Mouse (Mus musculus) heart, postnatal 0 days (tissue): ENCODE results near the gene Oip5. TPM values are rescaled to one million over a fixed set of nuclear protein-coding genes. Genes with fewer than 3 reads are reported as not detected.
A peak's percentile ranks its signal among the peaks of the same experiment; 100 is the strongest.
"Not testable (repeated sequence)": the region's sequence is repeated elsewhere in the genome, so short reads cannot be mapped to it uniquely, and the experiment has no call there.

Experiments
- ATAC-seq: fragments of 200-750 bp; cut with Nextera tagmentation; 2 replicates; pipeline ENCODE4 v1.8.0; 2017; ENCODE audit warnings: low read depth, moderate number of reproducible peaks, moderate library complexity; ENCODE audit not compliant: insufficient read depth
- DNase-seq: peaks from one replicate; pipeline ENCODE4 v3.0.0-alpha.2; 2016; ENCODE audit warnings: low spot score
- H3K27ac ChIP-seq: fragments of 300-500 bp; sonication (generic); 2 replicates; pipeline ENCODE4 v1.5.1; 2014; ENCODE audit warnings: low read depth, mild to moderate bottlenecking
- H3K27me3 ChIP-seq: fragments of 300-500 bp; sonication (generic); 2 replicates; pipeline ENCODE4 v1.6.1; 2014; ENCODE audit warnings: low read length, mixed read lengths; ENCODE audit not compliant: control insufficient read depth, insufficient read depth
- H3K36me3 ChIP-seq: fragments of 300-500 bp; sonication (generic); replicated peaks from 2 replicates; pipeline ENCODE4 v1.6.1; 2014; ENCODE audit warnings: low read length, mixed read lengths; ENCODE audit not compliant: control insufficient read depth, insufficient read depth
- H3K4me1 ChIP-seq: fragments of 300-500 bp; sonication (generic); 2 replicates; pipeline ENCODE4 v1.6.1; 2014; ENCODE audit warnings: antibody characterized with exemption; ENCODE audit not compliant: control insufficient read depth, insufficient read depth
- H3K4me2 ChIP-seq: fragments of 300-500 bp; sonication (generic); 2 replicates; pipeline ENCODE4 v1.6.1; 2014; ENCODE audit warnings: low read depth, mild to moderate bottlenecking, low read length, moderate library complexity
- H3K4me3 ChIP-seq: fragments of 300-500 bp; sonication (generic); 2 replicates; pipeline ENCODE4 v1.5.1; 2014; ENCODE audit warnings: low read depth, low read length
- H3K9ac ChIP-seq: fragments of 300-500 bp; sonication (generic); replicated peaks from 2 replicates; pipeline ENCODE4 v1.6.1; 2014; ENCODE audit warnings: low read depth, low read length, mixed read lengths
- H3K9me3 ChIP-seq: fragments of 300-500 bp; sonication (generic); replicated peaks from 2 replicates; pipeline ENCODE4 v1.6.1; 2016; ENCODE audit warnings: low read length; ENCODE audit not compliant: control insufficient read depth
- CTCF ChIP-seq: IDR thresholded peaks from 2 replicates; pipeline ENCODE4 v1.5.1; 2016; ENCODE audit warnings: antibody characterized with exemption, control low read depth, low read depth
- EP300 ChIP-seq: IDR thresholded peaks from 2 replicates; pipeline ENCODE4 v1.6.1; 2016; ENCODE audit warnings: antibody characterized with exemption, low read depth
- WGBS: fragments of 180-500 bp; shearing (Covaris S2); extraction: QIAGEN DNeasy Blood & Tissue Kit; methylation state at CpG from one replicate; pipeline ENCODE4 v1.1.7; 2014; 5-methylcytosine and 5-hydroxymethylcytosine counted together
- polyA plus RNA-seq: library from polyadenylated mRNA; unstranded; fragments of >200 nt; fragmentation: Nextera tagmentation; extraction: Ambion mirVana; gene quantifications from 2 replicates; pipeline ENCODE4 v1.2.1, GENCODE M21; 2015
- total RNA-seq: library from RNA; depleted of rRNA; stranded (reverse); fragments of >200 nt; gene quantifications from 2 replicates; pipeline ENCODE4 v1.2.3, GENCODE M21; 2014; ENCODE audit warnings: low replicate concordance

The Oip5 gene
- total and polyA plus RNA-seq, 2 experiments from 2014 or later: 0.88 to 7.0 TPM

DNA sequence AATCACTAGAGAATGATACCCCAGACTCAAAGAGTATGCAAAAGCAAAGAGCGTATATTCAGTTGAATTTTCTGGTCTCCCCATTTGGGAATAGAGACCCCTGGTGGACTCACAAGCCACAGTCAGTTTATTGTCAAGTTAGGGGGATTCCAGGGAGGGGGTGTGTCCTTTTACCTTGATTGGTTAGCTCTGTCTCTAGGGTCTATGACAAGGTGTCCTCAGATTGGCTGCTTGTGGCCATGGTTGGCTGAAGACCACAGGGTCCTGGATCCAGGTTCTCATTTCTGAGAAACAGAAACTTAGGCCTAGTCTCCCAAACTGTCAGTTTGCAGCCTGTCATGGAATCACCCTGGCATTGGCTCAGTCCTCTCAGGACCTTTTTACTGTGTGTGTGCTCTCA lies 18.5 kb upstream of the Oip5 start:
- Histone ChIP-seq H3K9me3 (no peaks in the 10 kb centered on the region), H3K4me3 (no peak overlapping the region), H3K27ac (no peak overlapping the region), H3K27me3 (no peaks in the 10 kb centered on the region), H3K9ac (no peak overlapping the region), H3K36me3 (peaks cover 91% of the 10 kb centered on the region), H3K4me1 (no peaks in the 10 kb centered on the region), H3K4me2 (no peak overlapping the region)
- 84% methylated on average over 1 of the region's 1 CpGs for WGBS
- ATAC-seq (no peak), DNase-seq (no peak)
- TF ChIP-seq CTCF: 0 out of 2 replicates have a peak, but pooled peaks have one; percentile 0
- no peak for TF ChIP-seq EP300

DNA sequence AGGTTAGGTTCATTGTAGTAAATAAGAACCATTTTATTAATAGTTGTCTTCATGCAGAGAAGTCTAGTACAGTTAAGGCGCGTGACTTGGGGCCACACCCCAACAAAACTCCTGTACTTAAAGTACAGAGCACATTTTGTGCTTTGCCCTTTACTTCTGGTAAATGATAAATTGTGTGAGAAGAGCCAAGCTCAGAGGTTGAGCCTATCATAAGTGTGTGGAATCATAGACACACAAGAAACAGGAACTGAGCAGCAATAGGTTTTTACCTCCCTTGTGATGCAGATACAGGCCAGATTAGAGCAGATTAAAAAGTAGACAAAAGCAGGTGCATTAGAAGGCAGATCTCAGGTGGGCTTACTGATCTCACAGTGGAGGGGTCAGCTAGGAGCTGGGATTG lies 3.0 kb upstream of the Oip5 start:
- Histone ChIP-seq H3K4me3 (0 out of 2 replicates have a peak overlapping the region, but pooled peaks have one; percentile 2), H3K4me2 (peak overlapping the region; percentile 9; the same call in 1 of the 2 replicates), H3K9me3 (no peaks in the 10 kb centered on the region), H3K27ac (no peak overlapping the region), H3K4me1 (peaks cover 9% of the 10 kb centered on the region; the same call in 1 of the 2 replicates), H3K36me3 (peaks cover 24% of the 10 kb centered on the region), H3K9ac (no peak overlapping the region; the same call in 1 of the 2 replicates), H3K27me3 (no peaks in the 10 kb centered on the region)
- WGBS: 94% methylated on average over 2 of the region's 2 CpGs
- TF ChIP-seq CTCF (no peak), EP300 (no peak)
- no peak for DNase-seq
- no peak for ATAC-seq

DNA sequence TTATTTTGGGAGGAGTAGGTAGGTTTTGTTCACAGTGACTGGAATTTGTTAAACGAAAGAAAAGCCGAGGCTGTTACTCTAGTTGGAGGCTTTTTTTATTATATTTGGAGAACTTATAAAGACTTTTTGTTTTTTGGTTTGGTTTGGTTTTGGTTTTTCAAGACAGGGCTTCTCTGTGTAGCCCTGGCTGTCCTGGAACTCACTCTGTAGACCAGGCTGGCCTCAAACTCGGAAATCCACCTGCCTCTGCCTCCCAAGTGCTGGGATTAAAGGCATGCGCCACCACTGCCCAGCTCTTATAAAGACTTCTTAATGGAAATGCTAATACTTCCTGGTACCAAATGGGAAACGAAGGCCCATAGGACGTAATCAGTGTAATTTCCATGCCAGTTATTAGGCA lies 733 bp upstream of the Oip5 start:
- H3K9me3 ChIP-seq, DNase-seq, H3K4me1 ChIP-seq, ATAC-seq, H3K36me3 ChIP-seq, H3K27me3 ChIP-seq: not testable (repeated sequence)
- Histone ChIP-seq H3K4me2 (peak overlapping the region; percentile 94), H3K4me3 (peak overlapping the region; percentile 85), H3K27ac (peak overlapping the region; percentile 53), H3K9ac (peak overlapping the region; percentile 62)
- 8% methylated on average over 6 of the region's 6 CpGs for WGBS

DNA sequence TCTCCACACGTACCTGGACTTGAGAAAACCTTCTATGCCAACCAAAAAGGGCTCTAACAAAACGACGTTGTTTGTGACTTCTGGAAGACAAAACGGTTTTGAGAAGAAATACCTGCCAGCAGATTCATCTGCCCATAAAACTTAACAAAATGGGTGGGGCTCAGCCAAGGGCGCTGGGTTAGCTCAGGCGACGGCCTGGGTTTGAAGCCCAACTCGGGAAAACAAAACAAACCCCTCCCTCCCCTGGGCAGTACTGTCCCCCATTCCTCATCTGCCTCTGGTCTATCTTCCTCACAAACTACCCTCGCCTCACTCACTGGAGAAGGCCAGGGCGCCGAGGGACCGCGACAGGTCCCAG lies 449 bp downstream of the Oip5 start:
- no peaks in the 10 kb centered on the region for H3K27me3 ChIP-seq
- WGBS: under 1% methylated on average over 13 of the region's 13 CpGs
- no peaks in the 10 kb centered on the region for H3K36me3 ChIP-seq
- H3K9me3 ChIP-seq: no peaks in the 10 kb centered on the region
- no peak for DNase-seq
- peak overlapping the region; percentile 71 for H3K9ac ChIP-seq
- H3K4me2 ChIP-seq: peak overlapping the region; percentile 83
- peak; percentile 52 for ATAC-seq
- peaks cover 9% of the 10 kb centered on the region; the same call in 1 of the 2 replicates for H3K4me1 ChIP-seq
- no peak for TF ChIP-seq CTCF
- no peak for TF ChIP-seq EP300
- peak overlapping the region; percentile 85 for H3K4me3 ChIP-seq
- H3K27ac ChIP-seq: peak overlapping the region; percentile 59; the same call in 1 of the 2 replicates

DNA sequence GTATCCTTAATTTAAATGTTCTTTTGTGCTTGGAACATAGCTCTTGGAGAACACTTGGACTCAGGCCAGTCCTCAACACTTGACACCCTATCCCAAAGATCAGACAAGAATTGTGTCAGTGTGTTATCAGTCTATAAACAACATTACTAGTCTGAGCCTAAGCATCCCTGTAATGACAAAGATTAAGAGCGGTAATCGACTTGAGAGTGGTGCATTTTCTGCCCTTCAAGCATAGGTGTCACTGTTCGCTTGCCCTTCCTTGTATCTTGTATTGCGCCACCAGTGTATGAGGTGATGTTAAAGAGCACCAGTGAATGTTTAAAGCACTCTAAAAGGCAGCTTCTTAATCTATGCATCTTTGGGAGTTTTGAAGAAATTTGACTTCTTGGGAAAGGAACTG lies 11.2 kb downstream of the Oip5 start:
- WGBS: 68% methylated on average over 4 of the region's 4 CpGs
- no peak for ATAC-seq
- H3K4me3 ChIP-seq: no peak overlapping the region
- H3K4me1 ChIP-seq: peaks cover 11% of the 10 kb centered on the region; the same call in 1 of the 2 replicates
- H3K4me2 ChIP-seq: no peak overlapping the region
- DNase-seq: no peak
- peaks cover 50% of the 10 kb centered on the region for H3K36me3 ChIP-seq
- no peaks in the 10 kb centered on the region for H3K27me3 ChIP-seq
- H3K9me3 ChIP-seq: no peaks in the 10 kb centered on the region
- TF ChIP-seq EP300: no peak
- peak; percentile 25; the same call in 1 of the 2 replicates for TF ChIP-seq CTCF
- H3K27ac ChIP-seq: no peak overlapping the region
- no peak overlapping the region for H3K9ac ChIP-seq

DNA sequence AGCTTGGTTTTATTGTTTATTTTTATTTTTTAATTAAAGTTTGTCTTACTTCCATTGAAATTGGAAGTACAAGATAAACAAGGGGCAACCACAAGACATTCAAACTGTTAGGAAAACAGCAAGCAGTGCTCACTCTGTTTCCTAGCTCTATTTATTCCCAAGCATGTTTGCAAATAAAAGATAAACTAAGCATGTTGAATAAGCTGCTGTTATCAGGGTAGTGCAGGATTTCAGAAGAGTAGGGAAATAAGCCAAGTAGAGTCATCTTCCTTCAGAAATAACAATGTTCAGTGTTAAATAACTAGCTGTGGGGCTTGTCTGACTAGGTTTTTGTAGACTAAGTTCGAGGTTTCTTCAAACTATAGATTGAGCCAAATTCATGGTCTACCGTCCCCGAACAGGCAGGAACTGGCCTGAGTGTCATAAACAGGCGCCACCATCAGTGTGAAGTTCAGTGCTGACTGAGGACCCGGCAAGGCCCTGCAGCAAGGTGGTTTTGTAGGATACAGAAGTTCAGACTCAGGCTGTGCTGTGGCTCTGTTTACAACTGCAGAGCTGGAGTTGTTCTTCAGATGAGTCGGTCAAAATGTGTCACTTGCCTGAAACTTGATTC lies 12.8 kb downstream of the Oip5 start:
- no peak overlapping the region for H3K4me2 ChIP-seq

More for the DNA sequence above, 12.8 kb downstream of the Oip5 start:
- H3K27me3 ChIP-seq: no peaks in the 10 kb centered on the region
- no peak for DNase-seq
- peaks cover 21% of the 10 kb centered on the region for H3K4me1 ChIP-seq
- TF ChIP-seq CTCF (no peak), EP300 (no peak)
- H3K9me3 ChIP-seq: no peaks in the 10 kb centered on the region
- no peak overlapping the region for H3K9ac ChIP-seq
- WGBS: 82% methylated on average over 6 of the region's 6 CpGs
- H3K4me3 ChIP-seq: no peak overlapping the region
- no peak for ATAC-seq
- H3K27ac ChIP-seq: no peak overlapping the region
- H3K36me3 ChIP-seq: peaks cover 63% of the 10 kb centered on the region
